Mouse (Mus musculus) ES-E14 (cell line): Measurements from ENCODE around the gene Sfrp2. TPM values are rescaled to one million over a fixed set of nuclear protein-coding genes. Genes with fewer than 3 reads are reported as not detected.

Experiments used
- DNase-seq: peaks from one replicate; pipeline ENCODE4 v3.0.0-alpha.2; 2013; ENCODE audit warnings: low read depth, low spot score
- H3K27ac ChIP-seq: 2 replicates; pipeline ENCODE4 v1.5.1; 2012; ENCODE audit warnings: low read depth, mild to moderate bottlenecking, low read length, moderate library complexity, mixed read lengths; ENCODE audit not compliant: poor library complexity, insufficient read depth, severe bottlenecking
- H3K36me3 ChIP-seq: 2 replicates; pipeline ENCODE4 v1.6.1; 2012; ENCODE audit warnings: mild to moderate bottlenecking, low read length, moderate library complexity, mixed read lengths; ENCODE audit not compliant: control insufficient read depth, poor library complexity, insufficient read depth, severe bottlenecking
- H3K4me1 ChIP-seq, 2 experiments: fragments of 150-350 bp in 1 of 2; sonication (generic) in 1 of 2; 2 replicates each; pipeline ENCODE4 v1.6.1; 2012; ENCODE audit warnings: low read length in 2 of 2, mild to moderate bottlenecking in 1 of 2, mixed read lengths in 1 of 2; ENCODE audit not compliant: control insufficient read depth in 2 of 2, insufficient read depth in 2 of 2, poor library complexity in 1 of 2
- H3K4me3 ChIP-seq, 2 experiments: fragments of 150-350 bp in 1 of 2; sonication (generic) in 1 of 2; 2 replicates each; pipeline ENCODE4 v1.5.1; 2012; ENCODE audit warnings: low read length in 2 of 2, low read depth in 1 of 2, mild to moderate bottlenecking in 1 of 2, mixed read lengths in 1 of 2; ENCODE audit not compliant: insufficient read depth in 1 of 2, poor library complexity in 1 of 2, severe bottlenecking in 1 of 2
- H3K9ac ChIP-seq: 2 replicates; pipeline ENCODE4 v1.6.1; 2012; ENCODE audit warnings: low read depth, mild to moderate bottlenecking, low read length, mixed read lengths; ENCODE audit not compliant: poor library complexity, insufficient read depth, severe bottlenecking
- H3K9me3 ChIP-seq: fragments of 150-350 bp; sonication (generic); 2 replicates; pipeline ENCODE4 v1.6.1; 2012; ENCODE audit warnings: low read depth, mild to moderate bottlenecking, low read length; ENCODE audit not compliant: control insufficient read depth, insufficient read depth
- CHD2 ChIP-seq: IDR thresholded peaks from 2 replicates; pipeline ENCODE4 v1.6.1; 2014; ENCODE audit warnings: mild to moderate bottlenecking, low read depth, low read length, inconsistent platforms
- HCFC1 ChIP-seq: IDR thresholded peaks from 2 replicates; pipeline ENCODE4 v1.6.1; 2012; ENCODE audit warnings: low read length, inconsistent platforms, borderline replicate concordance; ENCODE audit not compliant: insufficient read depth
- MAFK ChIP-seq: IDR thresholded peaks from 2 replicates; pipeline ENCODE4 v1.6.1; 2014; ENCODE audit warnings: mild to moderate bottlenecking, low read depth, low read length, inconsistent platforms; ENCODE audit not compliant: insufficient read depth
- ZC3H11A ChIP-seq: IDR thresholded peaks from 2 replicates; pipeline ENCODE4 v1.6.1; 2012; ENCODE audit warnings: low read depth, mild to moderate bottlenecking, inconsistent platforms, low read length, borderline replicate concordance
- ZNF384 ChIP-seq: IDR thresholded peaks from 2 replicates; pipeline ENCODE4 v1.6.1; 2012; ENCODE audit warnings: low read depth, low read length, inconsistent platforms
- in situ Hi-C, 2 experiments: fragments of 600-800 bp; cut with MboI; formaldehyde crosslinking; loops; one replicate each; pipeline ENCODE4 v1.15.1; 2025; ENCODE audit warnings: low sequenced_read_pairs in 2 of 2, inconsistent platforms in 1 of 2; ENCODE audit not compliant: unreplicated experiment in 2 of 2
- total RNA-seq: library from RNA; depleted of rRNA; stranded (reverse); fragments of 300-350 nt; gene quantifications from 2 replicates; pipeline ENCODE4 v1.2.3, GENCODE M21; 2012

Gene Sfrp2
- total RNA-seq, 1 experiment = 29.5 TPM

GRCm38 (mm10) chr3:83797098-83797497, 31.0 kb downstream of the Sfrp2 start:
- no peak overlapping the region for H3K27ac ChIP-seq
- no peak for TF ChIP-seq CHD2
- TF ChIP-seq HCFC1 = no peak
- no peak for TF ChIP-seq ZNF384
- no peak for TF ChIP-seq MAFK
- TF ChIP-seq ZC3H11A = no peak
- H3K4me3 ChIP-seq = no peak overlapping the region
- no peaks in the 10 kb centered on the region for H3K9me3 ChIP-seq
- no peak for DNase-seq
- no peaks in the 10 kb centered on the region for H3K4me1 ChIP-seq
- in situ Hi-C loops = no loop called here
- H3K36me3 ChIP-seq = no peaks in the 10 kb centered on the region; the same call in 1 of the 2 replicates
- no peak overlapping the region for H3K9ac ChIP-seq

GRCm38 (mm10) chr3:83797828-83798227, 31.7 kb downstream of the Sfrp2 start:
- H3K27ac ChIP-seq = no peak overlapping the region
- in situ Hi-C loops = no loop called here
- no peak overlapping the region for H3K4me3 ChIP-seq
- H3K9ac ChIP-seq = no peak overlapping the region
- no peaks in the 10 kb centered on the region for H3K9me3 ChIP-seq
- TF ChIP-seq CHD2 = no peak
- TF ChIP-seq ZC3H11A = peak; percentile 83
- no peaks in the 10 kb centered on the region; the same call in 1 of the 2 replicates for H3K36me3 ChIP-seq
- no peaks in the 10 kb centered on the region for H3K4me1 ChIP-seq
- DNase-seq = peak; percentile 77

- Histone ChIP-seq H3K27ac (no peak overlapping the region), H3K9me3 (no peaks in the 10 kb centered on the region), H3K4me3 (no peak overlapping the region), H3K36me3 (no peaks in the 10 kb centered on the region; the same call in 1 of the 2 replicates), H3K9ac (no peak overlapping the region), H3K4me1 (no peaks in the 10 kb centered on the region)
- DNase-seq = no peak
- in situ Hi-C loops = no loop called here
- TF ChIP-seq MAFK (no peak), CHD2 (no peak), ZC3H11A (no peak), ZNF384 (no peak), HCFC1 (no peak)
Measured at GRCm38 (mm10) chr3:83799486-83799885, 33.4 kb downstream of the Sfrp2 start.

- Histone ChIP-seq H3K9ac (no peak overlapping the region), H3K9me3 (no peaks in the 10 kb centered on the region), H3K4me1 (no peaks in the 10 kb centered on the region), H3K36me3 (no peaks in the 10 kb centered on the region; the same call in 1 of the 2 replicates), H3K4me3 (no peak overlapping the region), H3K27ac (no peak overlapping the region)
- DNase-seq = peak; percentile 17
- TF ChIP-seq HCFC1 (no peak), ZNF384 (no peak), CHD2 (no peak), ZC3H11A (no peak; the same call in 1 of the 2 replicates), MAFK (no peak)
- in situ Hi-C loops = loop anchor here in 1 of 2 experiments (10.0 kb wide), 1 partner anchor 93 kb away; no protein-coding TSS in a partner anchor
Measured at GRCm38 (mm10) chr3:83801649-83802155, 35.6 kb downstream of the Sfrp2 start.

GRCm38 (mm10) chr3:83808483-83808882, 42.4 kb downstream of the Sfrp2 start:
- no peaks in the 10 kb centered on the region for H3K36me3 ChIP-seq
- in situ Hi-C loops = loop anchor here in 1 of 2 experiments (10.0 kb wide), 1 partner anchor 86 kb away; no protein-coding TSS in a partner anchor

More at GRCm38 (mm10) chr3:83808483-83808882, 42.4 kb downstream of the Sfrp2 start:
- Histone ChIP-seq H3K27ac (no peak overlapping the region), H3K9me3 (no peaks in the 10 kb centered on the region), H3K4me3 (no peak overlapping the region), H3K4me1 (no peaks in the 10 kb centered on the region), H3K9ac (no peak overlapping the region)
- no peak for DNase-seq
- no peak for TF ChIP-seq MAFK
- no peak for TF ChIP-seq CHD2
- no peak for TF ChIP-seq HCFC1
- no peak for TF ChIP-seq ZC3H11A
- no peak for TF ChIP-seq ZNF384
